Mouse (Mus musculus): ENCODE measurements around the gene Tbc1d10b. TPM values are rescaled to one million over a fixed set of nuclear protein-coding genes. Genes with fewer than 3 reads are reported as not detected.
"Not testable (repeated sequence)": the region's sequence is repeated elsewhere in the genome, so short reads cannot be mapped to it uniquely, and the experiment has no call there.

The Tbc1d10b gene
- total RNA-seq (2021): 10 to 100 TPM; 82.8 to 83.9 TPM
- long read RNA-seq, experiment 1, transcript Tbc1d10b-201 (9 exons, 3,614 nt): major isoform, 86 of 116 reads
- long read RNA-seq, experiment 1, partial matches to known transcripts: 6 of 116 reads
- long read RNA-seq, experiment 1, other reads (novel, unspliced or antisense): 24 of 116 reads
- long read RNA-seq, experiment 2, transcript Tbc1d10b-201 (9 exons, 3,614 nt): major isoform, 74 of 99 reads
- long read RNA-seq, experiment 2, partial matches to known transcripts: 2 of 99 reads
- long read RNA-seq, experiment 2, other reads (novel, unspliced or antisense): 22 of 99 reads

GRCm38 (mm10) chr7:127208295-127208552 lies at the start of gene Tbc1d10b:
Tbc1d10b (minus strand) TSS chr7:127208468.
- intact Hi-C loops (cut with DNase I): no loop called here
- no peak for DNase-seq (ENCODE audit: low spot score in 2 of 2)

DNA sequence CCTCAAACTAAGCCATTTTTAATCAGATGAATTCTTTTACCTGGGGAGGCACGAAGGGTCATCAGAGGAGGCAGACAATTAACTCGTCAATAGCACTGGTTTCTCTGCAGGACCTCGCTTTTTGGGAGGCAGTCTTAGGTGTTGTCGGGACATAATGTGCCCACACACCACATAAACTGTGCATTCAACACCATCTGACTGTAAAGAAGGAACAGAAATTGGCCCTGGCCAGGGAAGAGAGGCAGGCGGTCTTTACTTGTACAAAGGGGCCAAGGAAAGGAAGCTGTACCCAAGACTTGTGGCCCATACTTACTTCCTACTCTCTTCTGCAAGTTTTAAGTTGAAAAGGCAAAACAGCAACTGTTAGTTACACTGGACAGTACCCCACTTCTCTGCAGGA lies 48.2 kb upstream of the Tbc1d10b start:
- intact Hi-C loops (cut with DNase I): no loop called here
- peak in 1 of 2 experiments; percentile 55 for DNase-seq (ENCODE audit: low spot score in 2 of 2)

DNA sequence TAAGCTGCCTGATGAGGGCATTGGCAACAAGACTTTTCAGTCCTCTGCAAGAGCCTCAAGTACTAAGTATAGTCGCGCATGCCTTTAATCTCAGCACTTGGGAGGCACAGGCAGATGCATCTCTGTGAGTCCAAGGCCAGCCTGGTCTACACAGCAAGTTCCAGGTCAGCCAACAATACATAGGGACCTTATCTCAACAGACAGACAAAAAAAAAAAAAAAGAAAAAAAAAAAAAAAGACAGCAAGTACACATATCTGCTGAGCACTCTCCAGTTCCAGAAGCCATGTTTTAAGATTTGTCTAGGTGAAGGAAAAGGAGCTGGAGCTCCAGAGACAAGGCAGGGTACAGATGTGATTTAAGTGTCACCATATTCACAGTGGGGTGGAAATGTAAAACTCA lies 47.7 kb upstream of the Tbc1d10b start:
- intact Hi-C loops (cut with DNase I): no loop called here
- no peak for DNase-seq (ENCODE audit: low spot score in 2 of 2)

GRCm38 (mm10) chr7:127255008-127255407 lies 46.7 kb upstream of the Tbc1d10b start:
- DNase-seq (ENCODE audit: low spot score in 2 of 2): no peak
- intact Hi-C loops (cut with DNase I): no loop called here

DNA sequence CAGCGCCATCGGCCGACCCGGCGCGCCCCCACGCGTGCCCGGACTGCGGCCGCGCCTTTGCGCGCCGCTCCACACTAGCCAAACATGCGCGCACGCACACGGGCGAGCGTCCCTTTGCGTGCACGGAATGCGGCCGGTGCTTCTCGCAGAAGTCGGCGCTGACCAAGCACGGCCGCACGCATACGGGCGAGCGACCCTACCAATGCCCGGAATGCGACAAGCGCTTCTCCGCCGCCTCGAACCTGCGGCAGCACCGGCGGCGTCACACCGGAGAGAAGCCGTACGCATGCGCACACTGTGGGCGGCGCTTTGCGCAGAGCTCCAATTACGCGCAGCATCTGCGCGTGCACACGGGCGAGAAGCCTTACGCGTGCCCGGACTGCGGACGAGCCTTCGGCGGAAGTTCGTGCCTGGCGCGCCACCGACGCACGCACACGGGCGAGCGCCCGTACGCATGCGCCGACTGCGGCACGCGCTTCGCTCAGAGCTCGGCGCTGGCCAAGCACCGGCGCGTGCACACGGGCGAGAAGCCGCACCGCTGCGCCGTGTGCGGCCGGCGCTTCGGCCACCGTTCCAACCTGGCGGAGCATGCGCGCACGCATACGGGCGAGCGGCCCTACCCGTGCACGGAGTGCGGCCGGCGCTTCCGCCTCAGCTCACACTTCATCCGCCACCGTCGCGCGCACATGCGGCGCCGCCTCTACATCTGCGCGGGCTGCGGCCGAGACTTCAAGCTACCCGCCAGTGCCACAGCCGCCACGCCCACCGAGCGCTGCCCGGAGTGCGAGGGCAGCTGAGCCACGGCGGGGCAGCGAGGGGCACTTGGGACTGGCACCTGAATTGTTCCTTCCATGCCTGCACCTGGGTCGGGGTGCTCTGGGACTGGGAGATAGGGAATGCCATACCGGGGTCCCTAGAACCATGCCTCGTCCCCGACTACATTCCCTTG lies 45.8 kb upstream of the Tbc1d10b start:
- intact Hi-C loops (cut with DNase I): no loop called here
- DNase-seq (ENCODE audit: low spot score in 2 of 2): peak; percentile 96 to 97

DNA sequence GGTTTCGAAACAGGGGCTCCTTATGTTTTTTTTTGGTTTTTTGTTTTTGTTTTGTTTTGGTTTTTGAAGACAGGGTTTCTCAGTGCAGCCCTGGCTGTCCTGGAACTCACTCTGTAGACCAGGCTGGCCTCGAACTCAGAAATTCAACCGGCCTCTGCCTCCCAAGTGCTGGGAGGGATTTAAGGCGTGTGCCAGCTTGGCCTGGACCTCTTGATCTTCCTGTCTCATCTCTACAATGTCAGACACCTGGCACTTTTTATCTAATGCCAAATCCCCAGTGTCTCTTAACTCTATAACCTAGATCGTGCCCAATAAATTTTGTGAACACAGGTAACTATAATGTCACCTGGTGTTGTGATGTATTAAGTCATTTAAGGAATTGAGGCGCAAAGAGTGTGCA lies 45.1 kb upstream of the Tbc1d10b start:
- no peak for DNase-seq (ENCODE audit: low spot score in 2 of 2)
- intact Hi-C loops (cut with DNase I): no loop called here

DNA sequence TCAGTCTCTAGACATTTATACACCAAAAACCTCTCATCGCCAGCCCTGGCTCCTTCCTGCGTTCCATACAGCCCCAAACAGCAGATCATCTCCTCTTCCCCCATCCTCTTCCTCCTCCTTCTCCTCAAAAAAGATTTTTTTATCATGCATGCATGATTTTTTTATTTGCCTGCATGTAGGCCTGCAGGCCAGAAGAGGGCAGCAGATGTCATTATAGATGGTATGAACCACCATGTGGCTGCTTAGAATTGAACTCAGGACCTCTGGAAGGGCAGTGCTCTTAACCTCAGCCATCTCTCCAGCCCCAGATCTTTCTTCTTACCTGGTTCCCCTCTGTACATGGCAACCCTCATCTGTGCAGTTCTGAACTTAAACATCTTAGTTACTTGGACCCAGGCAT lies 44.1 kb upstream of the Tbc1d10b start:
- DNase-seq (ENCODE audit: low spot score in 2 of 2): no peak
- intact Hi-C loops (cut with DNase I): no loop called here

DNA sequence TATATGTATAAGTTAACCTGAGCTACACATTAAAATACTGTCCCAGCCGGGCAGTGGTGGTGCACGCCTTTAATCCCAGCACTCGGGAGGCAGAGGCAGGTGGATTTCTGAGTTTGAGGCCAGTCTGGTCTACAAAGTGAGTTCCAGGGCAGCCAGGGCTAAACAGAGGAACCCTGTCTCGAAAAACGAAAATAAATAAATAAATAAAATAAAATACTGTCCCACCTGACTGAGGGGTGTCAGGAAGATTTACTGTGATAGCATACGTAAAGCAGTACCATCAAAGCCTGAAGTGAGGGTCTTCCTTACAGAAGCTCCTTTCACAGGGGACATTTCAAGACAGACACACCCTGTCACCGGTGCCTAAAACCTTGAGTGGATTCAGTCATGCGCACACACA lies 42.2 kb upstream of the Tbc1d10b start:
- intact Hi-C loops (cut with DNase I); DNase-seq (ENCODE audit: low spot score in 2 of 2): not testable (repeated sequence)

DNA sequence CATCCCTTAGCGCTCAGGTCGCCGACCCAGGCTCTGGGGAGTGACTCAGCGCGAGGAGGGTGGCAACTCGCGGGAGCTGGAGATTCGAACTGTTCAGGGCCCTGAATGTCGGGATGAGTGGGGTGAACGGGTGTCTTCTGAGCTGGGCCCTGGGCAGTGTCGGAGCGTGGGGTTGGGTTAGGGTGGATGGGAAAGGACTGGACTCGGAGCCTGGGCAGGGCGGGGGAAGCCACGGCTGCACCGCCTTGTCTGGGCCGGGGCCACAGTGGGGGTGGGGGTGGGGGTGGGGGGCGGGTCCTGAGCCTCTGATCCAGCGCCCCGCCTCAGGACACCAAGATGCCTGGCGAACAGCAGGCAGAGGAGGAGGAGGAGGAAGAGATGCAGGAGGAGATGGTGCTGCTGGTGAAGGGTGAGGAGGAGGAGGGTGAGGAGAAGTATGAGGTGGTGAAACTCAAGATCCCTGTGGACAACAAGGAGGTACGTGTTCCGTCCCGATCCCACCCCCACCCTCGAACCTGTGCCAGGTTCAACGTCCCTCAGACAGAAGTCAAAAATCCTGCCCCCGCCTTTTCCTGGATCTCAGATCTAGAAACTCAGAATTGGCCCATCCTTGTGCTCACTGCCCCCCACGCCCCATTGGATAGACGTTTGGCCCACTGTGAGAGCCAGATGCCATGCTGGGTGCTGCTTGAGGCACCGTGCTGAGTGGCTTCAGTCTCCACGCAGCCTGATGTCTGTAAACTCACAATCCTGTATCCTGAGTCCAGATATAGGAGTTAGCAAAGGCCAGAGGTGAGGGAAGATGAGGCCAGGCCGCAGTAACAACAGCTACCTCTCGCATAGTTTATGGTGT lies 36.6 kb upstream of the Tbc1d10b start:
- DNase-seq (ENCODE audit: low spot score in 2 of 2): no peak
- intact Hi-C loops (cut with DNase I): no loop called here

DNA sequence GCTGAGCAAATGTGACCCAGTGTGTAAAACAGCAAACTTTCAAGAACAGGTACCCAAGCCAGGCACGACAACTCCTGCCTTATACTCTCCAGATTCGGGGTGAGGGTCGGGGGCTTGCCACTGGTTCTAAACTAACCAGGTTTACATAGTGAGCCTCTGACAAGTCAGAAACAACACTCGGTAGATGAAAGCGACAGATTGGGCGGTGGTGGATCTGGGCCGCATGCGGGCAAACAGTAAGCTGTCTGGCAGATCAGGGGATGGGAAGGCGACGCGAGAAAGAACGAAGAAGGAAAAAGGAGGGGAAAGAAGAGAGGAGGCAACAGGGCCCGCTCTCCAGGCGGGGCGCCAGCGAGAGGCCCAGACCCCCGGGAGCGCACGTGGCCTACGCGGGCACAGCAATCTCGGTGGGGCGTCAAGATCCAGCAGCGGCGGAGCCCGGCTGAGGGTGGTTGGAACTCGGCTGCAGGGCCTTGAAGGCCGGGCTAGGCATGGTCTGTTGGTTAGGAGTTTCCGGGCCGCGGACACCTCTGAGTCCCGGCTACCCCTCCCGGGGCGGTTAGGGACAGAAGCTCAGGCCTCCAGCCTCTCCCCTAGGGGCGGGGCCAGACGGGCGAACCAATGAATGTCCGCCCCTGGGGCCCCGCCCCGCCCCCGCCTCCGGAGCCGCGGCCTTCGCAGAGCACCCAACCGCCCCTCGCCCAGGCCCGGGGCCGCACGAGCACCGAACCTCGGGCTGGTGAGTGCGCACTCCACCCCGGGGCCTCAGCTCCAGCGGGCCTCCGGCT lies 35.8 kb upstream of the Tbc1d10b start, which contains the start of gene Zfp771:
Zfp771 (plus strand) TSS at position 405 of the 788 bp plus-strand sequence.
- DNase-seq (ENCODE audit: low spot score in 2 of 2): peak; percentile 93 to 95
- intact Hi-C loops (cut with DNase I): no loop called here

GRCm38 (mm10) chr7:127243361-127243867 lies 35.1 kb upstream of the Tbc1d10b start:
- intact Hi-C loops (cut with DNase I): no loop called here
- no peak for DNase-seq (ENCODE audit: low spot score in 2 of 2)

GRCm38 (mm10) chr7:127234777-127235176 lies 26.5 kb upstream of the Tbc1d10b start:
- DNase-seq (ENCODE audit: low spot score in 2 of 2): no peak
- intact Hi-C loops (cut with DNase I): no loop called here

DNA sequence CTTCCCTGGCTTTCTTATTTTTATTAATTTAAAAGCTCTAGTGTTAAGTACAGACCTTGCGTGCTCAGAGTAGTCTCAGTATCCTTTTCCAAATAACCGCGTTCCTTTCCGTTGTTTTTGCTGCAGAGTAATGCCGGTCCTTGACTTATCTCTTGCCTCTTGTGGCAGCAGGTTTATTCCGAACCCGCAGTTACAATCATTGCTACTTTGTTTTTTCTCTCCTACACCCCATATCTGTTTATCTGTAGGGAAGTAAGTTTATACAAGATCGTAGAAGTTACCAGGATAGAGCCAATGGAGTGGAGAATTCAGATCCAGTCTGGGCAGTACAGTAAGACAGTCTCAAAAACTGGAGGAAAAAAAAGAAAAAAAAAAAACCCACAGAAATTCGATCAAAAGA lies 25.5 kb upstream of the Tbc1d10b start:
- DNase-seq (ENCODE audit: low spot score in 2 of 2): no peak
- intact Hi-C loops (cut with DNase I): no loop called here

- intact Hi-C loops (cut with DNase I): no loop called here
- no peak for DNase-seq (ENCODE audit: low spot score in 2 of 2)
Measured at GRCm38 (mm10) chr7:127233368-127233749, 25.1 kb upstream of the Tbc1d10b start.

DNA sequence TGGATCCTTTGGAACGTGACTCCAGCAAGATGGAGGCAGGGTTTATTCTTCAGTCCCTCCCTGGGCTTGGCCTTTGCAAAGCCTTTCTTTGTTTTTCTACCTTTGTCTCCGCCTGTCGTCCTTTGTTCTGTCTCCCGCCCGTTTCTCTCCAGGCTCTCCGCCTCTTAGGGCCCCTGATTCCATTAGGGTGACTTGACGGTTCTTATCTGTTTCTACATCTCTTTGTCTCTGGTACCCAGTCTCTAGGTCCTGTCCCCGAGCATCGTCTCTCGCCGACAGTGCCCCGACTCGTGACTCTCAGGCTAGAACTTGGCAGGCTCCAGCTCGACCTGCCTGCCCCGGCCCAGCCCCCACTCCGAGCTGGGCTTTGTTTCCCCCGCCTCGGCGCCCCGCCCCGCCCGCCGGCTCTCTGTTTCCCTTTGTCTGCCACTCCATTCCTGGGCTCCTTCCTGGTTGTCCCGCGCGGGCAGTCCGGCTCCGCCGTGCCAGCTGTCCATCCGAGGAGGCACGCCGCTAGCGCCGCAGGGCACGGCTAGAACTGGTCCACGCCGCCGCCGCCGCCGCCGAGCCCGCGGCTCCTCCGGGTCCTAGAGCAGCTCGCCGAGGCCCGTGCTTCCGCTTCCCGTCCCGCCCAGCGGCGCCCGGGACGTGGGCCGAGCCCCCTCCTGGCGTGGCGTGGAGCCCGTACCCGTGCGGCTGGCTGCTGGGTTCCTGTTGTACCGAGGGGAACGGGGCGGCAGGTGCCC lies 24.5 kb upstream of the Tbc1d10b start, which contains the start of the genes Zfp553 and Sept1:
Zfp553 (plus strand) TSS at position 440 of the 746 bp plus-strand sequence.
Sept1 (minus strand) TSS at position 509 of the 746 bp plus-strand sequence.
- intact Hi-C loops (cut with DNase I): no loop called here
- peak; percentile 69 to 81 for DNase-seq (ENCODE audit: low spot score in 2 of 2)

- DNase-seq (ENCODE audit: low spot score in 2 of 2): no peak
- intact Hi-C loops (cut with DNase I): no loop called here
Measured at GRCm38 (mm10) chr7:127231826-127232621, 23.8 kb upstream of the Tbc1d10b start.

DNA sequence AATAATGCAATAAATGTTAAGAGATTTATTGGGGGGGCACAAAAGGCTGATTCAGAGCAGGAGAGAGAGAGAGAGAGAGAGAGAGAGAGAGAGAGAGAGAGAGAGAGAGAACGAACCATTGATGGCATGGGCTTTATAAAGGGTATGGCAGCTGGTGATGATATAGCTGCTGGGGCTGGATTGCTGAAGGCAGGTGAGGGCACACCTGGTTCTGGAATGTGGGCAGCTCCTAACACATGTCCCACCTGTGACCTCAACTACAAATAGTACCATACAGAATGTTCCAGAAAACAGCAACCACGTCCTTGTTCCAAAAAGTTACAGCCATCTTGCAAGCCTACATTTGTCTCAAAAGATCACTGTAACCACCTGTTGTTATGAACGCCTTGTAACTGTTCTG lies 23.1 kb upstream of the Tbc1d10b start:
- DNase-seq (ENCODE audit: low spot score in 2 of 2): no peak
- intact Hi-C loops (cut with DNase I): no loop called here
